Mouse (Mus musculus) megakaryocyte, embryonic 14.5 days (primary cell): Measurements from ENCODE around the gene Tram2.

Source experiments
- FLI1 ChIP-seq: IDR thresholded peaks from 2 replicates; pipeline ENCODE4 v1.6.1; 2012; ENCODE audit warnings: low read length, inconsistent platforms, mixed read lengths
- GATA1 ChIP-seq: IDR thresholded peaks from 3 replicates; pipeline ENCODE4 v1.6.1; 2012; ENCODE audit warnings: mixed read lengths, low read length, inconsistent platforms, borderline replicate concordance

DNA sequence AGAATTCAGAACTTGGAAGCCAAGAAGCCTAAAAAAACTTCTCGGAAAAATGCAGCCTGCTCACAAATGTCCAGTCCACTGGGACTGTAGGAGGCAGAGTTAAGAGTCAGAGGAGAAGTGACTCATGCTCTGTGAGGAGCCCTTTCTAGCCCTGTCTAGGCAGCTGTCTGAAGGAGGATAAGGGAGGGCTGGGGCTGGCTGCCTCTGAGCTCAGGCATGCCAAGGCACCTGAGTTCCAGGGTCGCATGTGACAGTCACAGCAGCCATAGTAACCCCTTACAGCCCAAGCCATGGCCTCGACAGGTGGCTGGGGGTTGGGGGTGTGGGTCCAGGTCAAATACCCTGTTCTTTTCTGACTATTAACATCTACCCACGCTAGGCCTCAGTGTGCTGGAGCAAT is 70.1 kb downstream of the Tram2 start:
- TF ChIP-seq GATA1 (no peak), FLI1 (no peak)
